In the genomic region with DNA sequence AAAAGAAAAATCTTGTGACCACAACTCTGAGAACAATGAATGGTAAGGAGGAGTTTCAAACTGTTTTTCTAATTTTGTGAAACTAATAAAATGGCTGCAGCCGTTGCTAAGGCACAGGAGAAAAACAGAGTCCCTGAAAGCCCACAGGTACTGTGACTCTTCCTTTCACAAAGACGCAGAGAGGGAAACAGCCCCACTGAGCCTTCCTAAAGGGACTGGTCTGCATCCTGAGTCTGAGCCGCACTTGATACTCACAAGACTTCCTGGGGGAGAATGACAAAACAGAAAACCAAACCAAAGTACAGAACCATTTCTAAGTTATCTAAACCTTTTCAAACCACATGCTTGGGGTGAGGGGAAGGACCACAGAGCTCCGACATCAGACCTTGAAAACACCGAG, we compare ENCODE assay signal across 17 mouse cellular contexts.
"Had no signal": no experiment of that assay in that cellular context is flagged by ENCODE, and none has a peak within 500 bp of the region (broad histone marks: within the 10 kb centered on the region; RNA-seq: fewer than 3 reads in every experiment).

No protein-coding gene starts in this region.

- H3K4me3 ChIP-seq: layer of hippocampus, adult 2 months; liver, embryonic 12.5 days; liver, embryonic 15.5 days; lung, embryonic 15.5 days; stomach, embryonic 15.5 days had no signal

- DNase-seq: kidney, adult 18-20 months; kidney, adult 9 months; kidney, postnatal 14 days; kidney, postnatal 4 days; layer of hippocampus, adult 9-11 months; liver; lung, adult 18-20 months; lung, postnatal 10 days; lung, postnatal 36 days; midbrain, embryonic 14.5 days; right cerebral cortex, postnatal 4 days; thymus, postnatal 25 days had no signal

- H3K4me1 ChIP-seq: liver, embryonic 12.5 days; liver, embryonic 15.5 days; lung, embryonic 15.5 days had no signal

- H3K36me3 ChIP-seq: liver, embryonic 12.5 days; liver, embryonic 15.5 days; lung, embryonic 15.5 days had no signal

- H3K9me3 ChIP-seq: liver, embryonic 12.5 days; liver, embryonic 15.5 days; lung, embryonic 15.5 days; stomach, embryonic 15.5 days had no signal

- ATAC-seq: liver, embryonic 12.5 days had no signal

- H3K27me3 ChIP-seq: liver, embryonic 12.5 days; liver, embryonic 15.5 days; lung, embryonic 15.5 days; stomach, embryonic 15.5 days had no signal
